Mouse (Mus musculus): ENCODE measurements around the gene Cyp11a1.

DNA sequence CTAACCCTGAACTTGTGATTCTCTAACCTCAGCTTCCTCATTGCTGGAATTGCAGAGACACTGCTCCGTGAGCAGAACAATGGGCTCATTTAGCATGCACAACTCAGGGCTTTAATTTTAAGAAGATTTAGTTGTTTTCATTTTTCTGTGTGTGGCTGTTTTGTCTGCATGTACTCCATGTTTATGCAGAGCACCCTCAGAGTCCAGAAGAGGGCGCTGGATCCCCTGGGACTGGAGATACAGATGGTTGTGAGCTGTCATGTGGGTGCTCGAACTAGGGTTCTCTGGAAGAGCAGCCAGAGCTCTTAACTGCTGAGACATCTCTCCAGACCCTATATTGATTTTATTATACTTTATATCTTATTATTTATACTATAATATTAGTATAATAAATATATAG, 3.4 kb downstream of the Cyp11a1 start:
- no peak for TF ChIP-seq CTCF (IDR thresholded peaks at IDR 0.05; ENCODE audit: extremely low read depth, insufficient read depth, low read length)
- TF ChIP-seq POLR2A (IDR thresholded peaks at IDR 0.05; ENCODE audit: extremely low read depth, insufficient read depth, low read length), result no peak
